Mouse (Mus musculus): ENCODE data around the gene Ttc7.

GRCm38 (mm10) chr17:87353745-87354320 lies 71.1 kb downstream of the Ttc7 start:
- TF ChIP-seq POLR2A (IDR thresholded peaks at IDR 0.05; ENCODE audit: low read depth, low read length) (no peak), CTCF (IDR thresholded peaks at IDR 0.05; ENCODE audit: borderline replicate concordance, insufficient read depth, low read length) (no peak)

Data from embryonic fibroblast, embryonic 13.5 days (primary cell).